Mouse (Mus musculus): Measurements from ENCODE around the gene Glp2r. TPM values are rescaled to one million over a fixed set of nuclear protein-coding genes. Genes with fewer than 3 reads are reported as not detected.

The Glp2r gene
- polyA plus RNA-seq, 1 experiment from 2014 or later, result 0.21 TPM

DNA sequence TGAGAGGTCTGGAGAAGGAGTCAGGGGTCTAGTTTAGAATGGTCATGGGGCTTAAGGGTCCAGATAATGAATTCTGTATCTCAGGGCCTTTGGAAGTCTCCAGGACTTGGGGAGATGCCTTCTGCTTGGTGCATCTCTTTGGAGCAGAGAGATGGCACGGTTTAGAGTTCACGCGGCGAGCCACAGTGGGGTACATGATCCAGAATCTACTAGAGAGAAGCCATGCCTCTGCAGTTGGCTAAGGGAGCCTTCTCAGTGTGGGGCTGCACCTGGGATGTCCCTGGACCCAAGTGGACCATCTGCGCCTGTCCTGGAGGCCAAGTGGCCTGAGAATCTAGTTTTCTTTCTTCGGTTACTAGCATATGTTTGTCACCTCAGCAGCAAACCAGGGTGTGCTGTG, 100.9 kb downstream of the Glp2r start:
- Histone ChIP-seq H3K9me3 (ENCODE audit: control insufficient read depth, low read length) (no peaks in the 10 kb centered on the region), H3K4me3 (ENCODE audit: low read length) (no peak overlapping the region), H3K36me3 (ENCODE audit: control insufficient read depth, insufficient read depth, low read length) (no peaks in the 10 kb centered on the region), H3K27me3 (ENCODE audit: control insufficient read depth, insufficient read depth, low read depth, low read length) (no peaks in the 10 kb centered on the region), H3K4me1 (replicated peaks; ENCODE audit: control insufficient read depth, insufficient read depth, low read length) (peaks cover 9% of the 10 kb centered on the region), H3K9ac (ENCODE audit: low read length) (no peak overlapping the region), H3K27ac (ENCODE audit: low read length) (no peak overlapping the region), H3K4me2 (ENCODE audit: low read depth, low read length) (no peak overlapping the region)
- WGBS, result 97% methylated on average over 6 of the region's 6 CpGs
- ATAC-seq (ENCODE audit: low read depth), result no peak

DNA sequence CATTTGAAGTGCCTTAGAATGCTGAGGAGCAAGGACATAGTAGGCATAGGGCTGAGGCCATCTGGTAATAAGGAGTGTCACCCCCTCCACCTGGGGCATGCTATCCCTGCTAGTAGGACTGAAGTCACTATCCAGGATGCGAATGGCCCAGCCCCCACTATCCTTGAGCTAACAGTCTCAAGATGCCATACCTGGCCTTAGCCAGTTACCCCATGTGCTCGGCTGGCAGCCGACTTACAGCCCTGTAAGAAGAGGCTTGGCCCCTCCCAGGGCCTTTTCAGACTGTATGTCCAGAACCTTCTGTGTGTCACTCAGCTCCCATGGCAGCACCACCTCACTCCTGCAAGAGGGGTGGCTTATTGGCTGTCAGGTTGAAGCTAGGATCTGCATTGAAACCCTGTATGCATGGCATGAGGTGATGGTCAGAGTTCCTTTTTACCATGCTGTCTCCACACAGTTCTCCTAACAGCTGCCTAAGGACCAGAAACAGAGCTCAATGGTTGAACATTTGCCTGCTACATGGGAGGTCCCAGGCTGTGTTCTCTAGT, 102.4 kb downstream of the Glp2r start:
- H3K4me1 ChIP-seq (replicated peaks; ENCODE audit: control insufficient read depth, insufficient read depth, low read length), result peaks cover 9% of the 10 kb centered on the region
- no peak overlapping the region for H3K4me3 ChIP-seq (ENCODE audit: low read length)
- H3K4me2 ChIP-seq (ENCODE audit: low read depth, low read length), result no peak overlapping the region
- 76% methylated on average over 3 of the region's 3 CpGs for WGBS
- no peaks in the 10 kb centered on the region for H3K27me3 ChIP-seq (ENCODE audit: control insufficient read depth, insufficient read depth, low read depth, low read length)
- no peak for ATAC-seq (ENCODE audit: low read depth)
- H3K9me3 ChIP-seq (ENCODE audit: control insufficient read depth, low read length), result no peaks in the 10 kb centered on the region
- H3K9ac ChIP-seq (ENCODE audit: low read length), result no peak overlapping the region
- no peaks in the 10 kb centered on the region for H3K36me3 ChIP-seq (ENCODE audit: control insufficient read depth, insufficient read depth, low read length)
- no peak overlapping the region for H3K27ac ChIP-seq (ENCODE audit: low read length)

DNA sequence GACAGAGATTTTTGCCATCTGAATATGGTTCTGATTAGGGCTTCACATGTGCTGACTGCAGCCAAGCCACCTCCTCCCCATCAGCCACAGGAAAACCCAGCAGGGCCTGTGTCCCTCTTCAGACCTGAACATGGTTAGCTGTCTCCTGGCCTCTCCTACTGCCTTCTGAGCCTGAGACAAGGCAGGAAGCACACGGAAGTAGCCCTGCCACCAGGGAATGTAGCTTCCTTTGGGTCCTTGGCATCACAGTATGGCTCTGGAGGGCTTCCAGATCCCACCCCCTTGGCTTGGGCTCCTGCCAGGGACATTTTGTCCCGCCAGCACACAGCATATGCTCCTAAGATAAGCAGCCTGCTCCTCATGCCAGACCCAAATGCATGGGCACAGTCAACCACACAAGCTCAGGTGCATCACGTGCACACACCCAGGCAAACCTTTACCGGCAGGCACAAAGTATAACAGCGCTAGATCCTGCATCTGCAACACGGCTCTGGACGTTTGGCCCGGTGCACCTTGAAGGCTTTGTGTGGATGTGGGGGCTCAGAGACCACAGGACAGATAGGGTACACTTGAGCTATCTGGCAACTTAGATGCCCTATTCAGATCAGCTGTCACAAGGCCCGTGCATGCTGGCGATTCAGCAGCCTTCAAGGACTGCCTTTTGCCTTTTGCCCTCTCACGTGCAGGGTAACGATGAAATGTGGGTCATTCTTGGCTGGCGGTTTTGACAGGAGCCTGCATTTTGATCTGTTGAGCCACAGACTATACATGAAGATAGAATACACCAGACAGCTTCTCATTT, 103.2 kb downstream of the Glp2r start:
- peak; percentile 85 for ATAC-seq (ENCODE audit: low read depth)
- Histone ChIP-seq H3K4me1 (replicated peaks; ENCODE audit: control insufficient read depth, insufficient read depth, low read length) (peaks cover 9% of the 10 kb centered on the region), H3K4me2 (ENCODE audit: low read depth, low read length) (no peak overlapping the region), H3K9me3 (ENCODE audit: control insufficient read depth, low read length) (no peaks in the 10 kb centered on the region), H3K27me3 (ENCODE audit: control insufficient read depth, insufficient read depth, low read depth, low read length) (no peaks in the 10 kb centered on the region), H3K36me3 (ENCODE audit: control insufficient read depth, insufficient read depth, low read length) (no peaks in the 10 kb centered on the region), H3K27ac (ENCODE audit: low read length) (peak overlapping the region; percentile 23; the same call in 1 of the 2 replicates), H3K9ac (ENCODE audit: low read length) (no peak overlapping the region), H3K4me3 (ENCODE audit: low read length) (no peak overlapping the region)
- 69% methylated on average over 13 of the region's 13 CpGs for WGBS

DNA sequence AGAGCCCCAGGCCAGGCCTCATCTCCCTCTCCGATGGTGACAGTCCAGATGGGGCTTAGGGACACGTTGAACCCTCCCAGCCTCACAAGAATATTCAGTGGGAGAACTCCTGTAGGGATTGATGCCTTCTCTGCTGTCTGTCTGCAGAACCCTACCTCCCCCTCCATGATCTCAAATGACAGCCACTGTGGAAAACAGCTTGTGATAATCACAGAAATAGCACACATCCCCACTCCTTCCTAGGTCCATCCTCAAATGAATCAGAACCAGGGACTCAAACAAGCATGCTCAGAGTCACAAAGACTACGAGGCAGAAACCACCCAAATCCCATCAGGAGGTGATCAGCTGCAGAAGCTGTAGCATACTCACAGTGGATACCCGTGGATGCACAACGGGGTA, 104.8 kb downstream of the Glp2r start:
- 77% methylated on average over 5 of the region's 5 CpGs for WGBS
- Histone ChIP-seq H3K4me3 (ENCODE audit: low read length) (no peak overlapping the region), H3K4me1 (replicated peaks; ENCODE audit: control insufficient read depth, insufficient read depth, low read length) (peaks cover 9% of the 10 kb centered on the region), H3K9me3 (ENCODE audit: control insufficient read depth, low read length) (no peaks in the 10 kb centered on the region), H3K9ac (ENCODE audit: low read length) (no peak overlapping the region), H3K36me3 (ENCODE audit: control insufficient read depth, insufficient read depth, low read length) (no peaks in the 10 kb centered on the region), H3K27me3 (ENCODE audit: control insufficient read depth, insufficient read depth, low read depth, low read length) (no peaks in the 10 kb centered on the region), H3K27ac (ENCODE audit: low read length) (no peak overlapping the region), H3K4me2 (ENCODE audit: low read depth, low read length) (no peak overlapping the region)
- no peak for ATAC-seq (ENCODE audit: low read depth)

DNA sequence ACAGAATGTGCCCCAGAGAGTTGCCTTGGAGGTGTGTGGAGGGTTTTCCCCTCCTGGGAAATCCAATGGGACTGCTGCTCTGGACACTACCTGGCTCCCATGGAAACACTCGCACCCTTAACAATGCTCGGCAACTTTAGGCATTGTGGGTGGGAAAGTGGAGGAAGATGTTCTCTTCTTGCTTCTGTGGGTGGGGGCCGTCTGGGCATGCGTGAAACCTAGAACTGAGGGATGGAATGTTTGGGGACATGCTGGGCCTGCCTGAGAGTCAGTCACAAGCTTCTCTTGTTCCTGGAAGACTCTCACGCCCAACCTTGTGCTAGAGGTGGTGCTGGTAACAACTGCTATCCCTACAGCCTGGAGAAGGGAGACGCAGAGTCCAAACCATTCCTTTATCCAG, 106.0 kb downstream of the Glp2r start:
- no peak overlapping the region for H3K27ac ChIP-seq (ENCODE audit: low read length)
- H3K4me1 ChIP-seq (replicated peaks; ENCODE audit: control insufficient read depth, insufficient read depth, low read length), result peaks cover 9% of the 10 kb centered on the region
- no peaks in the 10 kb centered on the region for H3K36me3 ChIP-seq (ENCODE audit: control insufficient read depth, insufficient read depth, low read length)
- no peak overlapping the region for H3K4me2 ChIP-seq (ENCODE audit: low read depth, low read length)
- H3K9ac ChIP-seq (ENCODE audit: low read length), result no peak overlapping the region
- WGBS, result 75% methylated on average over 6 of the region's 6 CpGs
- no peaks in the 10 kb centered on the region for H3K9me3 ChIP-seq (ENCODE audit: control insufficient read depth, low read length)
- H3K4me3 ChIP-seq (ENCODE audit: low read length), result no peak overlapping the region
- no peak for ATAC-seq (ENCODE audit: low read depth)
- H3K27me3 ChIP-seq (ENCODE audit: control insufficient read depth, insufficient read depth, low read depth, low read length), result no peaks in the 10 kb centered on the region

DNA sequence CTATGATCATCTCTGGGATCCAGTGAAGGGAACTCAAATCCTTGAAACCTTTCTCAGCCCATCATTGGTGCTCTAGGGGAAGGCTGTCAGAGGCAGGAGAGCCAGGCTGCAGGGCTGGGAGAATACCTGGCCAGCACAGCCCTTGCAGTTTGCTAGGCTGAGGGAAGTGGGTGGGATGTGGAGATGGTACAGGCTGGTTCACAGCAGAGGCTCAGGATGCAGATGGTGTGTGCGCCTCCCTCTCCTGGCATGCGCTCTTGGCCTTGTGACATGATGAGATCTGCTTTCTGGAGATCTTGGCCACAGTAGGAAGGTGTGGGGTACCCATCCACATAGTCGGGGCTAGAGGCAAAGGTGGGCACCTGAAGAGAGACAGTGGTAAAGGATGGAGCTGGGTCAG, 106.7 kb downstream of the Glp2r start:
- Histone ChIP-seq H3K27ac (ENCODE audit: low read length) (no peak overlapping the region), H3K27me3 (ENCODE audit: control insufficient read depth, insufficient read depth, low read depth, low read length) (no peaks in the 10 kb centered on the region), H3K36me3 (ENCODE audit: control insufficient read depth, insufficient read depth, low read length) (no peaks in the 10 kb centered on the region), H3K9ac (ENCODE audit: low read length) (no peak overlapping the region), H3K4me2 (ENCODE audit: low read depth, low read length) (no peak overlapping the region), H3K9me3 (ENCODE audit: control insufficient read depth, low read length) (no peaks in the 10 kb centered on the region), H3K4me3 (ENCODE audit: low read length) (no peak overlapping the region), H3K4me1 (replicated peaks; ENCODE audit: control insufficient read depth, insufficient read depth, low read length) (peaks cover 9% of the 10 kb centered on the region)
- no peak for ATAC-seq (ENCODE audit: low read depth)
- 88% methylated on average over 3 of the region's 3 CpGs for WGBS

DNA sequence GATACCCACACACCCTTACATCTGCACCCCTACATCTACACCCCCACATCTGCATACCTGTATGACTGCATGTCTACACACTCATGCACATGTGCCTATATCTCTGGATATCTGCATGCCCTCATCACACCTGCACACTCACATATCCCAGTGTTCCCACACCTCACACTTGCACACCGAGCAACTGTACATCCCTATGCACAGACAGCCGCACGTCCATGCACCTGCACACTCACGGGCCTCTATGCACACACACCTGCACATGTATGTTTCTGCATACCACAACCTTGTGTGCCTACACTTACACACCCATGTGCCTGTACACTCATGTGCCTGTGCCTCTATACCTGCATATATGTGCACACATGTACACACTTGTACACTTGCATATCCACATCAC, 107.5 kb downstream of the Glp2r start:
- no peaks in the 10 kb centered on the region for H3K9me3 ChIP-seq (ENCODE audit: control insufficient read depth, low read length)
- no peak overlapping the region for H3K4me3 ChIP-seq (ENCODE audit: low read length)
- H3K27me3 ChIP-seq (ENCODE audit: control insufficient read depth, insufficient read depth, low read depth, low read length), result no peaks in the 10 kb centered on the region
- ATAC-seq (ENCODE audit: low read depth), result no peak
- H3K4me1 ChIP-seq (replicated peaks; ENCODE audit: control insufficient read depth, insufficient read depth, low read length), result peaks cover 9% of the 10 kb centered on the region
- no peak overlapping the region for H3K9ac ChIP-seq (ENCODE audit: low read length)
- H3K36me3 ChIP-seq (ENCODE audit: control insufficient read depth, insufficient read depth, low read length), result no peaks in the 10 kb centered on the region
- no peak overlapping the region for H3K4me2 ChIP-seq (ENCODE audit: low read depth, low read length)
- no peak overlapping the region for H3K27ac ChIP-seq (ENCODE audit: low read length)
- 88% methylated on average over 4 of the region's 4 CpGs for WGBS

DNA sequence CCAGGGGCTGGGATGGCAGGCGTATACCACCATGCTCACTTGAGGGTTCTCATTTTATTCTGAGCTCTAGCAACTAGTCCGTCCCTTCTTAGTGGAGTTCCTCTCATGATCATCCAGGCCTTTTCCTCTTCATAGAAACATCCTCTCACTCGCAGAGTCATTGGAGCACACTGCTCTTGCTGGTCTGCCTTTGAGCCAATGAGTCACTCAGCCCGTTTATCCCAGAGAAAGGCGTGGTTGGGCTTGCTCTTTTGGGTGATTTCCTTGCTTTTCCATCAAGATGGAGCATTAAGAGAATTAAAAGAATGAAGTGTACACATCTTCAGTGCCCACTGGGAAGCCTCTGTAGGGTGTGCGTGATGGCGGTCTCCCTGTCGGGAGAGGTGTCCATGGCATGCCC, 109.5 kb downstream of the Glp2r start:
- no peaks in the 10 kb centered on the region for H3K9me3 ChIP-seq (ENCODE audit: control insufficient read depth, low read length)
- no peaks in the 10 kb centered on the region for H3K4me1 ChIP-seq (replicated peaks; ENCODE audit: control insufficient read depth, insufficient read depth, low read length)
- no peak overlapping the region for H3K9ac ChIP-seq (ENCODE audit: low read length)
- no peak overlapping the region for H3K4me3 ChIP-seq (ENCODE audit: low read length)
- H3K4me2 ChIP-seq (ENCODE audit: low read depth, low read length), result no peak overlapping the region
- H3K27me3 ChIP-seq (ENCODE audit: control insufficient read depth, insufficient read depth, low read depth, low read length), result no peaks in the 10 kb centered on the region
- ATAC-seq (ENCODE audit: low read depth), result no peak
- no peaks in the 10 kb centered on the region for H3K36me3 ChIP-seq (ENCODE audit: control insufficient read depth, insufficient read depth, low read length)
- WGBS, result 80% methylated on average over 8 of the region's 8 CpGs
- H3K27ac ChIP-seq (ENCODE audit: low read length), result no peak overlapping the region

DNA sequence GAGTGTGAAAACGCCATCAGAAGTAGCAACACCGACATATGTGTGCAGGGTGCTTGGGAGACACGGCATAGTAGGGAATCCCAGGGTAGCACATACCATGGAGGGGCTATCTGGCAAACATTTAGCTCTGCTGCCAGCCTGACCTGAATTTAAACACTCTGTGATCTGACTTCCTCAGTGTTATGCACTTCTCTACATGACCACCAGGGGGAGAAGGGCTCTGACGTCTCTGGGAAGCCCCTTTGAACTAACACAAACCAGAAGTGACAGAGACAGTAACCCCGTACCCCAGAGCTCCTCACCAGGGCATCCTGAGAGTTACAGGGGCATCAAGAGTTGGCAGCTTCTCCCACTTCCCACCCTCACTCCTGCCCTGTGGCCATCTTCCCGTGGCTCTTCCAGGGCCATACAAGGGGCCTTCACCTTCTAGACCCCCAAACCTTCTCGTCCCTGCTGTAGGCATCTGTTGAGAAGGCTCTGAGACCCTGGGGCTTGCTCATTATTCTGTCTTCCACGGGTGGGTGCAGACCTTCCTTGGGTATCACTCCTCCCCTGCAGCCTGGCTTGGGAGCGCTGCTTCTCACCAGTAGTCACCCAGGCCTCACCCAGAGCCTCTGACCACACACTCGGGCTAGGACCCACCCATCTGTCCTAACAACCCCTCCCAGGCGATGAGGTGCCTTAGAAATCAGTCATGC, 113.1 kb downstream of the Glp2r start:
- H3K27me3 ChIP-seq (ENCODE audit: control insufficient read depth, insufficient read depth, low read depth, low read length), result no peaks in the 10 kb centered on the region
- ATAC-seq (ENCODE audit: low read depth), result peak; percentile 61
- no peak overlapping the region for H3K4me2 ChIP-seq (ENCODE audit: low read depth, low read length)
- H3K36me3 ChIP-seq (ENCODE audit: control insufficient read depth, insufficient read depth, low read length), result no peaks in the 10 kb centered on the region
- no peak overlapping the region for H3K9ac ChIP-seq (ENCODE audit: low read length)
- no peaks in the 10 kb centered on the region for H3K4me1 ChIP-seq (replicated peaks; ENCODE audit: control insufficient read depth, insufficient read depth, low read length)
- WGBS, result 38% methylated on average over 11 of the region's 11 CpGs
- no peak overlapping the region for H3K4me3 ChIP-seq (ENCODE audit: low read length)
- H3K9me3 ChIP-seq (ENCODE audit: control insufficient read depth, low read length), result no peaks in the 10 kb centered on the region
- no peak overlapping the region for H3K27ac ChIP-seq (ENCODE audit: low read length)

Measured in lung, embryonic 16.5 days (tissue).